Mouse (Mus musculus) cortical plate, adult 2 months (tissue): ENCODE data around the gene Cpsf6.

Source experiments
- CTCF ChIP-seq: fragments of 200-500 bp; IDR thresholded peaks from 2 replicates; pipeline ENCODE4 v1.5.1; 2011; ENCODE audit warnings: mild to moderate bottlenecking, control low read depth, low read length; ENCODE audit not compliant: insufficient read depth; ENCODE audit errors: extremely low read depth
- POLR2A ChIP-seq: fragments of 200-500 bp; IDR thresholded peaks from 2 replicates; pipeline ENCODE4 v1.6.1; 2011; ENCODE audit warnings: mild to moderate bottlenecking, low read length, control low read depth; ENCODE audit not compliant: insufficient read depth; ENCODE audit errors: extremely low read depth

DNA sequence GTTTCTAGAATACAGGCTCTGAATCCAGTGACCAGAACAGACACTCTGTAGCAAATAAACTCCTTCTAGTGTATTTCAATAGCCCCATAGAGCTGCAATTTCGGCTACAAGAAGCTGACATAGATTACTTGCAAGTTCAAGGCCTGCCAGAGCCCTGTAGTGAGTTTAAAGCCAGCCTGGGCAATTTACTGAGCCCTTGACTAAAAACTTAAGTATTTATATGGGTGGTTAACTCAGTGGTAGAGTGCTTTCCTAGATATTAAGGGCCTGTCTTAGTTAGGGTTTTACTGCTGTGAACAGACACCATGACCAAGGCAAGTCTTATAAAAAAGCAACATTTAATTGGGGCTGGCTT, 46.8 kb upstream of the Cpsf6 start:
- TF ChIP-seq CTCF (no peak), POLR2A (no peak)
